Mouse (Mus musculus): ENCODE data around the gene Ints11.

DNA sequence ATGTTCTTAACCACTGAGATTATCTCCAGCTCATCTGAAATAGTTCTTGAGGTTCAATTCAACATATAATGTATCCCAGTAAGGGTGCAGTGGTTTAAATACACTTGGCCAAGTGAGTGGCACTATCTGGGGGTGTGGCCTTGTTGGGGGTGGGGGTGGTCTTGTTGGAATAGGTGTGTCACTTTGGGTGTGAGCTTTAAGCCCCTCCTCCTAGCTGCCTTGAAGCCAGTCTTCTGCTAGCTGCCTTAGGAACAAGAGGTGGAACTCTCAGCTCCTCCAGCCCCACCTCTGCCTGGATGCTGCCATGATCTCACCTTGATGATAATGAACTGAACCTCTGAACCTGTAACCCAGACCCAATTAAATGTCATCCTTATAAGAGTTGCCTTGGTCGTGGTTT is 62.7 kb downstream of the Ints11 start:
- TF ChIP-seq CTCF (IDR thresholded peaks at IDR 0.05; ENCODE audit: insufficient read depth, low read depth, low read length) (no peak), POLR2A (IDR thresholded peaks at IDR 0.05; ENCODE audit: insufficient read depth, low read depth, low read length) (no peak)

Measured in olfactory bulb, adult 2 months (tissue).